Comparison of ENCODE assay signal across 8 mouse cellular contexts in genomic region chr6:86472100-86472955, GRCm38 (mm10). TPM values are rescaled to one million over a fixed set of nuclear protein-coding genes. Genes with fewer than 3 reads are reported as not detected.
DNase-seq lines count a peak whose midpoint lies in the region; ATAC-seq and TF ChIP-seq lines count a peak whose summit lies in the region.

No protein-coding gene starts in this region.

- H3ac ChIP-seq in C2C12 (ENCODE audit: control insufficient read depth, insufficient read length, low read depth), result peak overlapping the region; percentile 79
- peak overlapping the region; percentile 26 for H3ac ChIP-seq in myocyte (ENCODE audit: control insufficient read depth, insufficient read length)

- DNase-seq in brain, embryonic 14.5 days (ENCODE audit: low read depth), result peak; percentile 100
- peak; percentile 84 for DNase-seq in liver, adult 2 months (ENCODE audit: extremely low read depth, low read depth, low spot score)
- DNase-seq in splenic B cell, adult 2 months (ENCODE audit: low read depth, low spot score), result peak; percentile 100

- peaks cover 27% of the 10 kb centered on the region for H3K4me1 ChIP-seq in erythroblast, embryonic 14.5 days (ENCODE audit: control insufficient read depth)
- H3K4me1 ChIP-seq in heart, embryonic 11.5 days (ENCODE audit: control insufficient read depth, insufficient read depth, low read length), result peaks cover 7% of the 10 kb centered on the region
- peaks cover 31% of the 10 kb centered on the region for H3K4me1 ChIP-seq in kidney, embryonic 16.5 days (ENCODE audit: insufficient read depth, low read length)
- H3K4me1 ChIP-seq in liver, adult 2 months (ENCODE audit: control insufficient read depth, insufficient read depth, low read length), result peaks cover 14% of the 10 kb centered on the region; the same call in 1 of the 2 replicates

- no peaks in the 10 kb centered on the region for H3K79me3 ChIP-seq in C2C12 (ENCODE audit: low read depth)

- peaks cover 6% of the 10 kb centered on the region for H3K79me2 ChIP-seq in C2C12 (ENCODE audit: control insufficient read depth, insufficient read depth)
- no peaks in the 10 kb centered on the region for H3K79me2 ChIP-seq in liver, adult 2 months (ENCODE audit: control insufficient read depth, insufficient read depth, low read length)
- H3K79me2 ChIP-seq in myocyte (ENCODE audit: control insufficient read depth, insufficient read depth), result no peaks in the 10 kb centered on the region

- peak overlapping the region; percentile 85 for H3K27ac ChIP-seq in heart, embryonic 11.5 days (ENCODE audit: low read depth, low read length)
- H3K27ac ChIP-seq in kidney, embryonic 16.5 days (ENCODE audit: low read length), result peak overlapping the region; percentile 97
- H3K27ac ChIP-seq in liver, adult 2 months (replicated peaks; ENCODE audit: insufficient read depth, low read depth, low read length), result peak overlapping the region; percentile 83

- H3K27me3 ChIP-seq in C2C12 (ENCODE audit: control insufficient read depth, insufficient read depth, insufficient read length) (no peaks in the 10 kb centered on the region), myocyte (ENCODE audit: control insufficient read depth, insufficient read depth, insufficient read length) (no peaks in the 10 kb centered on the region)
- no peaks in the 10 kb centered on the region for H3K27me3 ChIP-seq in erythroblast, embryonic 14.5 days (ENCODE audit: control insufficient read depth)
- no peaks in the 10 kb centered on the region for H3K27me3 ChIP-seq in heart, embryonic 11.5 days (ENCODE audit: control insufficient read depth, insufficient read depth, low read length)
- H3K27me3 ChIP-seq in kidney, embryonic 16.5 days (ENCODE audit: insufficient read depth, low read length), result no peaks in the 10 kb centered on the region
- H3K27me3 ChIP-seq in liver, adult 2 months (ENCODE audit: control insufficient read depth, insufficient read depth, low read length), result no peaks in the 10 kb centered on the region
- no peaks in the 10 kb centered on the region for H3K27me3 ChIP-seq in splenic B cell, adult 2 months (ENCODE audit: control insufficient read depth, insufficient read depth, low read length, poor library complexity, severe bottlenecking)

- TF ChIP-seq POLR2A in brain, embryonic 14.5 days (IDR thresholded peaks at IDR 0.05; ENCODE audit: borderline replicate concordance, extremely low read depth, insufficient read depth, insufficient read length, poor library complexity, severe bottlenecking), result peak; percentile 33; the same call in 1 of the 2 replicates
- TF ChIP-seq POLR2A in liver, adult 2 months (IDR thresholded peaks at IDR 0.05; ENCODE audit: extremely low read depth, insufficient read depth, low read length), result peak; percentile 70
- peak; percentile 85 for TF ChIP-seq POLR2A in myocyte (IDR thresholded peaks at IDR 0.05; ENCODE audit: insufficient read length, low read depth)

- WGBS in heart, embryonic 11.5 days (ENCODE audit: insufficient replicate concordance), result under 1% methylated on average over 56 of the region's 56 CpGs
- WGBS in kidney, embryonic 16.5 days, result under 1% methylated on average over 56 of the region's 56 CpGs
- WGBS in liver, adult 2 months, result 1% methylated on average over 56 of the region's 56 CpGs

- peak overlapping the region; percentile 79 for H3K9ac ChIP-seq in heart, embryonic 11.5 days (ENCODE audit: low read depth, low read length)
- H3K9ac ChIP-seq in kidney, embryonic 16.5 days (replicated peaks; ENCODE audit: low read length), result peak overlapping the region; percentile 80
- H3K9ac ChIP-seq in liver, adult 2 months (ENCODE audit: low read depth, low read length), result peak overlapping the region; percentile 76

- peak; percentile 100 for TF ChIP-seq CTCF in C2C12 (IDR thresholded peaks at IDR 0.05; ENCODE audit: control insufficient read depth, insufficient read depth, insufficient read length)
- peak; percentile 92 for TF ChIP-seq CTCF in brain, embryonic 14.5 days (IDR thresholded peaks at IDR 0.05; ENCODE audit: borderline replicate concordance, extremely low read depth, insufficient read depth, insufficient read length)
- peak; percentile 96 for TF ChIP-seq CTCF in liver, adult 2 months (IDR thresholded peaks at IDR 0.05; ENCODE audit: low read depth, low read length)

- H3K9me3 ChIP-seq in erythroblast, embryonic 14.5 days (ENCODE audit: control insufficient read depth, low read length), result no peaks in the 10 kb centered on the region
- H3K9me3 ChIP-seq in heart, embryonic 11.5 days (replicated peaks; ENCODE audit: control insufficient read depth, low read length), result no peaks in the 10 kb centered on the region
- H3K9me3 ChIP-seq in kidney, embryonic 16.5 days (ENCODE audit: low read length), result no peaks in the 10 kb centered on the region

- peak overlapping the region; percentile 73 for H3K4me2 ChIP-seq in heart, embryonic 11.5 days
- H3K4me2 ChIP-seq in kidney, embryonic 16.5 days (replicated peaks; ENCODE audit: low read depth, low read length), result peak overlapping the region; percentile 76
- H3K4me2 ChIP-seq in myocyte (ENCODE audit: low read depth), result peak overlapping the region; percentile 97

- ATAC-seq in heart, embryonic 11.5 days (replicated peaks; ENCODE audit: insufficient number of reproducible peaks, low FRiP score, low TSS enrichment), result peak; percentile 91
- peak; percentile 95 for ATAC-seq in kidney, embryonic 16.5 days (ENCODE audit: low FRiP score, low TSS enrichment)

- H3K36me3 ChIP-seq in C2C12 (ENCODE audit: control insufficient read depth, insufficient read depth) (peaks cover 2% of the 10 kb centered on the region), myocyte (ENCODE audit: control insufficient read depth, insufficient read depth) (no peaks in the 10 kb centered on the region)
- peaks cover 28% of the 10 kb centered on the region for H3K36me3 ChIP-seq in erythroblast, embryonic 14.5 days (ENCODE audit: control insufficient read depth)
- peaks cover 4% of the 10 kb centered on the region; the same call in 1 of the 2 replicates for H3K36me3 ChIP-seq in heart, embryonic 11.5 days (ENCODE audit: control insufficient read depth, insufficient read depth, low read length)
- no peaks in the 10 kb centered on the region; the same call in 1 of the 2 replicates for H3K36me3 ChIP-seq in kidney, embryonic 16.5 days (ENCODE audit: insufficient read depth, low read length)
- H3K36me3 ChIP-seq in liver, adult 2 months (ENCODE audit: control insufficient read depth, insufficient read depth, low read length), result peaks cover 2% of the 10 kb centered on the region; the same call in 1 of the 2 replicates
- H3K36me3 ChIP-seq in splenic B cell, adult 2 months (ENCODE audit: control insufficient read depth, insufficient read depth, low read length, poor library complexity, severe bottlenecking), result no peaks in the 10 kb centered on the region; the same call in none of the 2 replicates

- H3K4me3 ChIP-seq in C2C12 (ENCODE audit: insufficient read depth, poor library complexity, severe bottlenecking) (peak overlapping the region; percentile 38), myocyte (peak overlapping the region; percentile 53)
- peak overlapping the region; percentile 69 for H3K4me3 ChIP-seq in erythroblast, embryonic 14.5 days (replicated peaks)
- H3K4me3 ChIP-seq in heart, embryonic 11.5 days (ENCODE audit: low read depth, low read length), result peak overlapping the region; percentile 33
- peak overlapping the region; percentile 52 for H3K4me3 ChIP-seq in kidney, embryonic 16.5 days (ENCODE audit: low read length)
- peak overlapping the region; percentile 54 for H3K4me3 ChIP-seq in liver, adult 2 months (ENCODE audit: insufficient read depth, low read depth, low read length)

TF ChIP-seq in C2C12, 6 proteins besides CTCF, POLR2A, EP300 and RAD21 (continues in another document):
- no peak for TF ChIP-seq CEBPB (IDR thresholded peaks at IDR 0.05; ENCODE audit: low read depth)
- no peak for TF ChIP-seq FOSL1 (IDR thresholded peaks at IDR 0.05; ENCODE audit: insufficient read depth, low read length, poor library complexity, severe bottlenecking)
- peak; percentile 97 for TF ChIP-seq USF1 (IDR thresholded peaks at IDR 0.05; ENCODE audit: low read depth)
- no peak for TF ChIP-seq MYOG (IDR thresholded peaks at IDR 0.05; ENCODE audit: control insufficient read depth, extremely low read depth, insufficient read length)

TF ChIP-seq in myocyte, 11 proteins besides CTCF, POLR2A, EP300 and RAD21 (continues in another document):
- TF ChIP-seq MYOD1 (IDR thresholded peaks at IDR 0.05; ENCODE audit: control insufficient read depth in 1 of 3, insufficient read length in 2 of 3, low read depth in 2 of 3), result peak in 2 of 3 experiments; percentile 43 to 68
- peak; percentile 70 for TF ChIP-seq E2F4 (IDR thresholded peaks at IDR 0.05; ENCODE audit: insufficient read depth)
- peak; percentile 96 for TF ChIP-seq POLR2AphosphoS2 (IDR thresholded peaks at IDR 0.05; ENCODE audit: insufficient read length, low read depth)
- peak; percentile 91 for TF ChIP-seq USF1 (IDR thresholded peaks at IDR 0.05; ENCODE audit: low read depth)

RNA-seq across cellular contexts. Expression of gene C87436, which starts 34.2 kb away (rescaled TPM):
- polyA plus RNA-seq in C2C12 (2012; fragmentation: generic; extraction: Trizol) (10.4 TPM), myocyte (2012; fragmentation: generic; extraction: Trizol) (6.9 TPM)
- 18.0 and 21.2 TPM in 2 replicates for polyA plus RNA-seq in brain, embryonic 14.5 days (2012; rRNA removed)
- 0.84 and 1.5 TPM in 2 replicates for polyA plus RNA-seq in erythroblast, embryonic 14.5 days (2012)
- polyA plus RNA-seq in heart, embryonic 11.5 days (2014; fragmentation: Nextera tagmentation; extraction: Ambion mirVana), result 15.2 and 16.7 TPM in 2 replicates
- 22.0 and 28.4 TPM in 2 replicates for polyA plus RNA-seq in kidney, embryonic 16.5 days (2015; fragmentation: Nextera tagmentation; extraction: Ambion mirVana)
- total RNA-seq in liver, adult 2 months (2014; rRNA removed), result 10.1 and 10.2 TPM in 2 replicates
- polyA plus RNA-seq in liver, adult 2 months (2012; rRNA removed), result 7.6 and 7.8 TPM in 2 replicates

RNA-seq across cellular contexts. Expression of gene Gm44790, which starts 45.9 kb away (rescaled TPM):
- polyA plus RNA-seq in C2C12 (2012; fragmentation: generic; extraction: Trizol), result not detected
- 1.9 and 2.9 TPM in 2 replicates for polyA plus RNA-seq in brain, embryonic 14.5 days (2012; rRNA removed)
- polyA plus RNA-seq in erythroblast, embryonic 14.5 days (2012), result not detected in 2 replicates
- polyA plus RNA-seq in heart, embryonic 11.5 days (2014; fragmentation: Nextera tagmentation; extraction: Ambion mirVana), result not detected in 2 replicates
- 0.80 TPM in 1 of 2 replicates, not detected in the other for polyA plus RNA-seq in kidney, embryonic 16.5 days (2015; fragmentation: Nextera tagmentation; extraction: Ambion mirVana)
- 0.83 TPM in 1 of 2 replicates, not detected in the other for total RNA-seq in liver, adult 2 months (2014; rRNA removed)
- polyA plus RNA-seq in liver, adult 2 months (2012; rRNA removed), result 1.5 and 4.0 TPM in 2 replicates
- polyA plus RNA-seq in myocyte (2012; fragmentation: generic; extraction: Trizol), result not detected

RNA-seq across cellular contexts. Expression of gene Pcbp1, which starts 53.8 kb away (rescaled TPM):
- 453 TPM for polyA plus RNA-seq in C2C12 (2012; fragmentation: generic; extraction: Trizol)
- polyA plus RNA-seq in brain, embryonic 14.5 days (2012; rRNA removed), result 240 and 297 TPM in 2 replicates
- polyA plus RNA-seq in erythroblast, embryonic 14.5 days (2012), result 148 and 149 TPM in 2 replicates
- polyA plus RNA-seq in heart, embryonic 11.5 days (2014; fragmentation: Nextera tagmentation; extraction: Ambion mirVana), result 312 and 348 TPM in 2 replicates
- polyA plus RNA-seq in kidney, embryonic 16.5 days (2015; fragmentation: Nextera tagmentation; extraction: Ambion mirVana), result 195 and 234 TPM in 2 replicates
- 38.2 and 59.7 TPM in 2 replicates for total RNA-seq in liver, adult 2 months (2014; rRNA removed)
- 119 and 138 TPM in 2 replicates for polyA plus RNA-seq in liver, adult 2 months (2012; rRNA removed)
- 306 TPM for polyA plus RNA-seq in myocyte (2012; fragmentation: generic; extraction: Trizol)

Comparison
In these comparisons a context has a peak if more than half of its experiments do, and no peak if none do; other contexts are left out.
1. Peak in every context shown above with its lines: DNase-seq, ATAC-seq, H3K4me3 ChIP-seq and H3K27ac ChIP-seq.
2. POLR2A ChIP-seq: peak in every context shown above with its lines; median percentile 85 in myocyte; 70 in liver, adult 2 months; 33 in brain, embryonic 14.5 days.